Mouse (Mus musculus) G1E-ER4 (cell line): Measurements from ENCODE around the gene Pigt. TPM values are rescaled to one million over a fixed set of nuclear protein-coding genes. Genes with fewer than 3 reads are reported as not detected.

Source experiments
- GATA1 ChIP-seq: IDR thresholded peaks from one replicate; pipeline ENCODE4 v1.8.0; 2012; ENCODE audit warnings: low read length, inconsistent platforms
- polyA plus RNA-seq: library from polyadenylated mRNA; stranded (reverse); fragments of >175 nt; gene quantifications from 2 replicates; pipeline ENCODE4 v1.2.3, GENCODE M21; 2012

Gene Pigt
- polyA plus RNA-seq, 1 experiment, result 139 TPM

GRCm38 (mm10) chr2:164460745-164461551 lies 36.4 kb upstream of the Pigt start, which contains the start of gene Gm20458:
Gene Gm20458, plus strand, starts transcription at chr2:164460967.
- TF ChIP-seq GATA1, result no peak

GRCm38 (mm10) chr2:164465161-164465560 lies 32.2 kb upstream of the Pigt start:
- TF ChIP-seq GATA1, result no peak

- peak; percentile 74 for TF ChIP-seq GATA1
These were observed 30.5 kb upstream of the Pigt start for GRCm38 (mm10) chr2:164466787-164467186.

GRCm38 (mm10) chr2:164470254-164470653 lies 27.1 kb upstream of the Pigt start:
- TF ChIP-seq GATA1, result no peak

GRCm38 (mm10) chr2:164473624-164474023 lies 23.7 kb upstream of the Pigt start, which contains the start of gene Trp53tg5:
Gene Trp53tg5, minus strand, starts transcription at chr2:164473724.
- TF ChIP-seq GATA1, result no peak

- TF ChIP-seq GATA1, result no peak
These were observed 11.6 kb upstream of the Pigt start, which contains the start of gene Dbndd2 for GRCm38 (mm10) chr2:164485681-164486257. Gene Dbndd2, plus strand, starts transcription at chr2:164486106.

- no peak for TF ChIP-seq GATA1
These were observed 10.8 kb upstream of the Pigt start for GRCm38 (mm10) chr2:164486258-164487114.

- TF ChIP-seq GATA1, result no peak
These were observed 10.2 kb upstream of the Pigt start for GRCm38 (mm10) chr2:164487115-164487527.

GRCm38 (mm10) chr2:164487812-164488211 lies 9.5 kb upstream of the Pigt start:
- TF ChIP-seq GATA1, result no peak

- no peak for TF ChIP-seq GATA1
These were observed 3.2 kb upstream of the Pigt start for GRCm38 (mm10) chr2:164494126-164494525.

GRCm38 (mm10) chr2:164496331-164496730 lies 989 bp upstream of the Pigt start:
- TF ChIP-seq GATA1, result no peak

GRCm38 (mm10) chr2:164497691-164498268 lies 460 bp downstream of the Pigt start:
- no peak for TF ChIP-seq GATA1

- TF ChIP-seq GATA1, result no peak
These were observed 2.0 kb downstream of the Pigt start for GRCm38 (mm10) chr2:164499317-164499716.

GRCm38 (mm10) chr2:164500511-164500910 lies 3.2 kb downstream of the Pigt start:
- TF ChIP-seq GATA1, result no peak

- TF ChIP-seq GATA1, result no peak
These were observed 7.6 kb downstream of the Pigt start for GRCm38 (mm10) chr2:164504919-164505318.
